Mouse (Mus musculus) embryonic facial prominence, embryonic 13.5 days (tissue): ENCODE data around the gene Inpp5e. TPM values are rescaled to one million over a fixed set of nuclear protein-coding genes. Genes with fewer than 3 reads are reported as not detected.

Experiments
- ATAC-seq: fragments of 200-750 bp; cut with Nextera tagmentation; 2 replicates; pipeline ENCODE4 v1.8.0; 2017; ENCODE audit warnings: low read depth; ENCODE audit not compliant: insufficient number of reproducible peaks, insufficient read depth, low FRiP score, low TSS enrichment
- H3K27ac ChIP-seq: fragments of 300-500 bp; sonication (generic); 2 replicates; pipeline ENCODE4 v1.5.1; 2015; ENCODE audit warnings: moderate library complexity, mild to moderate bottlenecking, inconsistent platforms
- H3K27me3 ChIP-seq: fragments of 300-500 bp; sonication (generic); 2 replicates; pipeline ENCODE4 v1.6.1; 2015; ENCODE audit warnings: mild to moderate bottlenecking, inconsistent platforms
- H3K36me3 ChIP-seq: fragments of 300-500 bp; sonication (generic); 2 replicates; pipeline ENCODE4 v1.6.1; 2015; ENCODE audit warnings: mild to moderate bottlenecking, inconsistent platforms
- H3K4me1 ChIP-seq: fragments of 300-500 bp; sonication (generic); 2 replicates; pipeline ENCODE4 v1.6.1; 2015; ENCODE audit warnings: inconsistent platforms
- H3K4me2 ChIP-seq: fragments of 300-500 bp; sonication (generic); 2 replicates; pipeline ENCODE4 v1.6.1; 2015; ENCODE audit warnings: moderate library complexity, mild to moderate bottlenecking, inconsistent platforms
- H3K4me3 ChIP-seq: fragments of 300-500 bp; sonication (generic); 2 replicates; pipeline ENCODE4 v1.5.1; 2015; ENCODE audit warnings: mild to moderate bottlenecking, inconsistent platforms
- H3K9ac ChIP-seq: fragments of 300-500 bp; sonication (generic); 2 replicates; pipeline ENCODE4 v1.6.1; 2015; ENCODE audit warnings: mild to moderate bottlenecking, inconsistent platforms
- H3K9me3 ChIP-seq: fragments of 300-500 bp; sonication (generic); 2 replicates; pipeline ENCODE4 v1.6.1; 2016; ENCODE audit warnings: inconsistent platforms
- WGBS: fragments of 180-500 bp; shearing (Covaris S2); methylation state at CpG from one replicate; pipeline ENCODE4 v1.1.7; 2015; ENCODE audit warnings: mixed read lengths; 5-methylcytosine and 5-hydroxymethylcytosine counted together
- polyA plus RNA-seq: library from polyadenylated mRNA; unstranded; fragments of >200 nt; fragmentation: Nextera tagmentation; extraction: Ambion mirVana; gene quantifications from 2 replicates; pipeline ENCODE4 v1.2.1, GENCODE M21; 2015

The Inpp5e gene
- polyA plus RNA-seq, 1 experiment from 2014 or later: 24.2 TPM

GRCm38 (mm10) chr2:26410931-26411411 is 2.0 kb upstream of the Inpp5e start:
- Histone ChIP-seq H3K4me1 (peaks cover 44% of the 10 kb centered on the region), H3K9me3 (no peaks in the 10 kb centered on the region), H3K9ac (no peak overlapping the region), H3K27me3 (no peaks in the 10 kb centered on the region), H3K36me3 (peaks cover 65% of the 10 kb centered on the region), H3K27ac (peak overlapping the region; percentile 80), H3K4me3 (no peak overlapping the region), H3K4me2 (no peak overlapping the region)
- WGBS: 63% methylated on average over 5 of the region's 5 CpGs
- ATAC-seq: no peak

GRCm38 (mm10) chr2:26410091-26410490 is 1.1 kb upstream of the Inpp5e start:
- H3K27me3 ChIP-seq: no peaks in the 10 kb centered on the region
- no peak for ATAC-seq
- peaks cover 52% of the 10 kb centered on the region for H3K4me1 ChIP-seq
- H3K4me2 ChIP-seq: no peak overlapping the region
- H3K36me3 ChIP-seq: peaks cover 64% of the 10 kb centered on the region
- peak overlapping the region; percentile 80 for H3K27ac ChIP-seq
- 71% methylated on average over 5 of the region's 5 CpGs for WGBS
- H3K9ac ChIP-seq: no peak overlapping the region
- H3K4me3 ChIP-seq: no peak overlapping the region
- no peaks in the 10 kb centered on the region for H3K9me3 ChIP-seq

DNA sequence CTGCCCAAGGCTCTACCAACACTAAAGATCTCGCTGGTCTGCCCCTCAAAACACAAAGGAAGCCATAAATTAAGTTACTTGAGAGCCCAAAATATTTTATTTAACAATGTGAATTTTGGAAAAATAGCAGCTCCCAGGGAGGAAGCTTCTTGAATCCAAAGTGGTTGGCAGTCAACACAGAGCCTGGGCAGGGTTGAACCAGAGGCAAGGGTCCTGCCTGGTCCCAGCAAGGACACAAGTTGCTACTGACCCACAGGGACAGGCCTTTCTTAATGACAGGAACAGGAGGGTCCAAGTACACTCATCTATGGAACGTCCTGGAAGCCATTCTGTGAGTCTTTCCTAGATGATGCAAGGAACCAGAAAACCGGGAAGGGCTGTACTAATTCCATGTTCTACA is 359 bp upstream of the Inpp5e start:
- H3K4me2 ChIP-seq: peak overlapping the region; percentile 97
- no peaks in the 10 kb centered on the region for H3K9me3 ChIP-seq
- peaks cover 58% of the 10 kb centered on the region for H3K4me1 ChIP-seq
- peak overlapping the region; percentile 94 for H3K4me3 ChIP-seq
- H3K27ac ChIP-seq: no peak overlapping the region
- 58% methylated on average over 3 of the region's 3 CpGs for WGBS
- no peak for ATAC-seq
- H3K27me3 ChIP-seq: no peaks in the 10 kb centered on the region
- peak overlapping the region; percentile 95; the same call in 1 of the 2 replicates for H3K9ac ChIP-seq
- H3K36me3 ChIP-seq: peaks cover 62% of the 10 kb centered on the region

- H3K9me3 ChIP-seq: no peaks in the 10 kb centered on the region
- no peaks in the 10 kb centered on the region for H3K27me3 ChIP-seq
- no peak overlapping the region for H3K9ac ChIP-seq
- H3K4me3 ChIP-seq: no peak overlapping the region
- WGBS: 84% methylated on average over 8 of the region's 8 CpGs
- H3K4me2 ChIP-seq: no peak overlapping the region
- ATAC-seq: no peak
- no peak overlapping the region for H3K27ac ChIP-seq
- peaks cover 73% of the 10 kb centered on the region for H3K36me3 ChIP-seq
- H3K4me1 ChIP-seq: peaks cover 38% of the 10 kb centered on the region
Observed at GRCm38 (mm10) chr2:26403306-26403705, 5.7 kb downstream of the Inpp5e start.

- ATAC-seq: no peak
- WGBS: 86% methylated on average over 1 of the region's 1 CpGs
- Histone ChIP-seq H3K4me1 (peaks cover 27% of the 10 kb centered on the region), H3K27ac (no peak overlapping the region), H3K9me3 (no peaks in the 10 kb centered on the region), H3K36me3 (peaks cover 84% of the 10 kb centered on the region), H3K27me3 (no peaks in the 10 kb centered on the region), H3K9ac (no peak overlapping the region), H3K4me2 (no peak overlapping the region), H3K4me3 (no peak overlapping the region)
Observed at GRCm38 (mm10) chr2:26402265-26402664, 6.7 kb downstream of the Inpp5e start.

- ATAC-seq: no peak
- whole genome bisulfite sequencing: 90% methylated on average over 4 of the region's 4 CpGs
- peaks cover 15% of the 10 kb centered on the region for H3K4me1 ChIP-seq
Observed at GRCm38 (mm10) chr2:26401023-26401422, 8.0 kb downstream of the Inpp5e start.

GRCm38 (mm10) chr2:26400296-26400695 is 8.7 kb downstream of the Inpp5e start:
- no peak overlapping the region for H3K9ac ChIP-seq
- no peak overlapping the region for H3K4me2 ChIP-seq
- 85% methylated on average over 5 of the region's 5 CpGs for WGBS
- H3K27me3 ChIP-seq: no peaks in the 10 kb centered on the region
- H3K9me3 ChIP-seq: no peaks in the 10 kb centered on the region
- peaks cover 88% of the 10 kb centered on the region for H3K36me3 ChIP-seq
- H3K4me1 ChIP-seq: peaks cover 7% of the 10 kb centered on the region
- no peak overlapping the region for H3K4me3 ChIP-seq
- ATAC-seq: no peak
- no peak overlapping the region for H3K27ac ChIP-seq

More at GRCm38 (mm10) chr2:26401023-26401422, 8.0 kb downstream of the Inpp5e start:
- Histone ChIP-seq H3K36me3 (peaks cover 88% of the 10 kb centered on the region), H3K4me3 (no peak overlapping the region), H3K27ac (no peak overlapping the region), H3K27me3 (no peaks in the 10 kb centered on the region), H3K4me2 (no peak overlapping the region), H3K9me3 (no peaks in the 10 kb centered on the region), H3K9ac (no peak overlapping the region)

DNA sequence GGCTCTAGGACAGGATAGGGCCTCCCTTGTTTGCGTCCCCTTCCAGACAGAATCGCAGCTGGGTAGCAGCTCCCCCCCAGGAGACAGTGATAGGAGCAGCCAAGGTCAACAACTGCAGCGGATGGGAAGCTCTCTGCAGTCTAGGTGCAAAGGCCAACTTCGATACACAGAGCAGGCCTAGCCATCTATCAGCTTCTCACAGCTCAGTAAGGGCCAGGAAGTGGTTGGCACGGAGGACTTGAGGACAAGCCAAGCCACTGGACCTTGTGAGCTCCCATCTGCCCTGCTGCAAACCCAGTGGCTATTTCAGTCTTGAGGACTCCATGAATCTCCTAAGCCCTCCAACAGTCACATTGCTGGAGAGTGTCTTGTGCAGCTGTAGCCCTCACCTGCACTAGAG is 9.4 kb downstream of the Inpp5e start:
- Histone ChIP-seq H3K27me3 (no peaks in the 10 kb centered on the region), H3K9ac (no peak overlapping the region), H3K9me3 (no peaks in the 10 kb centered on the region), H3K4me1 (peaks cover under 1% of the 10 kb centered on the region; the same call in 1 of the 2 replicates), H3K27ac (no peak overlapping the region), H3K4me2 (no peak overlapping the region), H3K4me3 (no peak overlapping the region), H3K36me3 (peaks cover 90% of the 10 kb centered on the region)
- ATAC-seq: no peak
- 81% methylated on average over 5 of the region's 5 CpGs for whole genome bisulfite sequencing

- Histone ChIP-seq H3K4me3 (no peak overlapping the region), H3K27me3 (no peaks in the 10 kb centered on the region), H3K36me3 (peaks cover 96% of the 10 kb centered on the region), H3K9ac (no peak overlapping the region), H3K4me1 (no peaks in the 10 kb centered on the region), H3K4me2 (no peak overlapping the region), H3K27ac (no peak overlapping the region), H3K9me3 (no peaks in the 10 kb centered on the region)
- 86% methylated on average over 8 of the region's 8 CpGs for WGBS
- ATAC-seq: no peak
Observed at GRCm38 (mm10) chr2:26398978-26399377, 10.0 kb downstream of the Inpp5e start.

DNA sequence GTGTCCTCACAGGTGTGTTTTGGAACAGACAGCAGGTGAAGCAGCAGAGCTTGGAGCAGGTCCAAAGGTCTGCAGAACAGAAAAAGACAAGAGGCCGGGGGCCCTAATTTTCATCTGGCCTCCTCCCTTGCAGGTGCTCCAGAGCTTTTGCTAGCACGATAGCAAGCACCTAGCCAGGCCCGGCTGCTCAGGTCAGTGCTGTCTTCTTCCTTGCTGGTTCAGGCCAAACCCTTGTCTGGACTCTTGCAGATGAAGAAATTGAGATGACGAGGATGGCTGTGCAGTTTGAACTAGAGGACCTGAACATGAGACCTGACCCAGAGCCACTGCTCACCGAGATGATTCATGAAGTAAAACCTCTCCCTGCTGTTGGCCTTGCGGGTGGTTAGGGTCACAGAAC is 17.4 kb downstream of the Inpp5e start:
- Histone ChIP-seq H3K27ac (no peak overlapping the region), H3K4me1 (peaks cover 22% of the 10 kb centered on the region), H3K36me3 (peaks cover 75% of the 10 kb centered on the region), H3K27me3 (no peaks in the 10 kb centered on the region), H3K9ac (no peak overlapping the region), H3K9me3 (no peaks in the 10 kb centered on the region), H3K4me2 (no peak overlapping the region), H3K4me3 (no peak overlapping the region)
- 89% methylated on average over 6 of the region's 6 CpGs for WGBS
- no peak for ATAC-seq

DNA sequence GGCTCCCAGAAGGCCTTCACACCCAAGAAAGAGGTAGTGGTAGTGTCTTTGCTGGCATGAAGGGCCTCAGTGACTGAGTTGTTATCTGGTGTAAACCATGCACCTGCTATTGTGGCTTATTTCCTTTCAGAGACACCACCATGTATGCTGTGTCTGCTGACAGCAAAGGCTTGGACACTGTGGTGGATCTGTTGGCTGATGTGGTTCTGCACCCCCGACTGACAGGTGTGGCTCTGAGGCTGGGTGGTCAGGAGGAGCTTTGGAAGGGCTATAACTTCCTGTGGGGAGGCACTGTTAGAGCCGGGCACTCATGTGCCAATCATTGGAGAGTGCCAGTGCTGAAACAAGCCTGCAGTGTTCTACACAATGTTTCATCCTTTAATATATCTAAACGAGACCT is 18.0 kb downstream of the Inpp5e start:
- ATAC-seq: no peak
- Histone ChIP-seq H3K27ac (no peak overlapping the region), H3K36me3 (peaks cover 75% of the 10 kb centered on the region), H3K27me3 (no peaks in the 10 kb centered on the region), H3K4me2 (peak overlapping the region; percentile 12; the same call in 1 of the 2 replicates), H3K4me1 (peaks cover 22% of the 10 kb centered on the region), H3K9ac (no peak overlapping the region), H3K4me3 (no peak overlapping the region), H3K9me3 (no peaks in the 10 kb centered on the region)
- WGBS: 81% methylated on average over 3 of the region's 3 CpGs

GRCm38 (mm10) chr2:26389154-26389690 is 19.8 kb downstream of the Inpp5e start, which contains the start of the genes Entr1 and Pmpca:
Entr1 (minus strand) TSS chr2:26389316.
Pmpca (plus strand) TSS chr2:26389339.
- peak; percentile 80 for ATAC-seq
- peak within 1 kb of the TSS; percentile 95 for H3K4me2 ChIP-seq
- H3K9ac ChIP-seq: peak within 1 kb of the TSS; percentile 95
- WGBS: under 1% methylated on average over 60 of the region's 60 CpGs
- H3K9me3 ChIP-seq: no peaks in the 10 kb centered on the region
- peak within 1 kb of the TSS; percentile 69 for H3K27ac ChIP-seq
- peak within 1 kb of the TSS; percentile 97 for H3K4me3 ChIP-seq
- peaks cover 22% of the 10 kb centered on the region for H3K4me1 ChIP-seq
- no peaks in the 10 kb centered on the region for H3K27me3 ChIP-seq
- peaks cover 75% of the 10 kb centered on the region for H3K36me3 ChIP-seq
